Mouse (Mus musculus): ENCODE measurements around the gene Tmem40. TPM values are rescaled to one million over a fixed set of nuclear protein-coding genes. Genes with fewer than 3 reads are reported as not detected.

Tmem40 gene
- polyA plus RNA-seq, 1 experiment = 0.37 TPM

GRCm38 (mm10) chr6:115688589-115688988 is 73.6 kb downstream of the Tmem40 start:
- no peaks in the 10 kb centered on the region for H3K79me2 ChIP-seq (ENCODE audit: control insufficient read depth, insufficient read depth)
- no peak overlapping the region for H3K4me3 ChIP-seq
- H3K36me3 ChIP-seq (ENCODE audit: control insufficient read depth, insufficient read depth) = no peaks in the 10 kb centered on the region
- H3K4me2 ChIP-seq (ENCODE audit: low read depth) = no peak overlapping the region
- no peak overlapping the region for H3ac ChIP-seq (ENCODE audit: control insufficient read depth, insufficient read length)
- no peak for TF ChIP-seq TCF3 (IDR thresholded peaks at IDR 0.05; ENCODE audit: insufficient read length, low read depth)
- no peak for TF ChIP-seq POLR2AphosphoS2 (IDR thresholded peaks at IDR 0.05; ENCODE audit: insufficient read length, low read depth)
- TF ChIP-seq POLR2A (IDR thresholded peaks at IDR 0.05; ENCODE audit: insufficient read length, low read depth) = no peak
- no peak for TF ChIP-seq REST (IDR thresholded peaks at IDR 0.05; ENCODE audit: insufficient read depth, insufficient read length)
- no peak for TF ChIP-seq USF1 (IDR thresholded peaks at IDR 0.05; ENCODE audit: low read depth)
- no peak for TF ChIP-seq CEBPB (IDR thresholded peaks at IDR 0.05; ENCODE audit: insufficient read depth, poor library complexity, severe bottlenecking)
- no peak for TF ChIP-seq SRF (IDR thresholded peaks at IDR 0.05; ENCODE audit: control insufficient read depth, insufficient read length, low read depth)
- H3K27me3 ChIP-seq (ENCODE audit: control insufficient read depth, insufficient read depth, insufficient read length) = no peaks in the 10 kb centered on the region

GRCm38 (mm10) chr6:115687753-115688152 is 74.5 kb downstream of the Tmem40 start:
- no peak overlapping the region for H3K4me2 ChIP-seq (ENCODE audit: low read depth)
- no peaks in the 10 kb centered on the region for H3K36me3 ChIP-seq (ENCODE audit: control insufficient read depth, insufficient read depth)
- no peak overlapping the region for H3K4me3 ChIP-seq
- H3K79me2 ChIP-seq (ENCODE audit: control insufficient read depth, insufficient read depth) = no peaks in the 10 kb centered on the region
- H3K27me3 ChIP-seq (ENCODE audit: control insufficient read depth, insufficient read depth, insufficient read length) = no peaks in the 10 kb centered on the region
- H3ac ChIP-seq (ENCODE audit: control insufficient read depth, insufficient read length) = no peak overlapping the region
- TF ChIP-seq CEBPB (IDR thresholded peaks at IDR 0.05; ENCODE audit: insufficient read depth, poor library complexity, severe bottlenecking) = no peak
- TF ChIP-seq REST (IDR thresholded peaks at IDR 0.05; ENCODE audit: insufficient read depth, insufficient read length) = no peak
- TF ChIP-seq POLR2AphosphoS2 (IDR thresholded peaks at IDR 0.05; ENCODE audit: insufficient read length, low read depth) = no peak
- TF ChIP-seq MYOG (IDR thresholded peaks at IDR 0.05; ENCODE audit: control insufficient read depth in 1 of 3, insufficient read depth in 1 of 3, insufficient read length in 2 of 3, low read depth in 2 of 3) = no peak
- no peak for TF ChIP-seq TCF12 (IDR thresholded peaks at IDR 0.05; ENCODE audit: insufficient read depth, poor library complexity, severe bottlenecking)
- TF ChIP-seq TCF3 (IDR thresholded peaks at IDR 0.05; ENCODE audit: insufficient read length, low read depth) = no peak
- TF ChIP-seq MAX (IDR thresholded peaks at IDR 0.05; ENCODE audit: low read depth) = no peak
- no peak for TF ChIP-seq MYOD1 (IDR thresholded peaks at IDR 0.05; ENCODE audit: control insufficient read depth in 1 of 3, insufficient read length in 2 of 3, low read depth in 2 of 3)
- TF ChIP-seq POLR2A (IDR thresholded peaks at IDR 0.05; ENCODE audit: insufficient read length, low read depth) = no peak
- TF ChIP-seq E2F4 (IDR thresholded peaks at IDR 0.05; ENCODE audit: insufficient read depth) = no peak

GRCm38 (mm10) chr6:115684851-115685646 is 77.2 kb downstream of the Tmem40 start:
- no peaks in the 10 kb centered on the region for H3K36me3 ChIP-seq (ENCODE audit: control insufficient read depth, insufficient read depth)
- H3K27me3 ChIP-seq (ENCODE audit: control insufficient read depth, insufficient read depth, insufficient read length) = no peaks in the 10 kb centered on the region
- no peak for TF ChIP-seq REST (IDR thresholded peaks at IDR 0.05; ENCODE audit: insufficient read depth, insufficient read length)
- TF ChIP-seq SRF (IDR thresholded peaks at IDR 0.05; ENCODE audit: control insufficient read depth, insufficient read length, low read depth) = no peak
- no peak for TF ChIP-seq MAX (IDR thresholded peaks at IDR 0.05; ENCODE audit: low read depth)
- TF ChIP-seq CEBPB (IDR thresholded peaks at IDR 0.05; ENCODE audit: insufficient read depth, poor library complexity, severe bottlenecking) = no peak
- TF ChIP-seq POLR2AphosphoS2 (IDR thresholded peaks at IDR 0.05; ENCODE audit: insufficient read length, low read depth) = no peak
- no peak for TF ChIP-seq POLR2A (IDR thresholded peaks at IDR 0.05; ENCODE audit: insufficient read length, low read depth)
- no peaks in the 10 kb centered on the region for H3K79me2 ChIP-seq (ENCODE audit: control insufficient read depth, insufficient read depth)
- no peak overlapping the region for H3K4me3 ChIP-seq
- no peak overlapping the region for H3ac ChIP-seq (ENCODE audit: control insufficient read depth, insufficient read length)
- H3K4me2 ChIP-seq (ENCODE audit: low read depth) = peak overlapping the region; percentile 31

GRCm38 (mm10) chr6:115684271-115684670 is 77.9 kb downstream of the Tmem40 start:
- no peak overlapping the region for H3ac ChIP-seq (ENCODE audit: control insufficient read depth, insufficient read length)
- H3K4me3 ChIP-seq = no peak overlapping the region
- TF ChIP-seq MYOD1 (IDR thresholded peaks at IDR 0.05; ENCODE audit: control insufficient read depth in 1 of 3, insufficient read length in 2 of 3, low read depth in 2 of 3) (no peak), TCF3 (IDR thresholded peaks at IDR 0.05; ENCODE audit: insufficient read length, low read depth) (no peak), TCF12 (IDR thresholded peaks at IDR 0.05; ENCODE audit: insufficient read depth, poor library complexity, severe bottlenecking) (no peak), SRF (IDR thresholded peaks at IDR 0.05; ENCODE audit: control insufficient read depth, insufficient read length, low read depth) (no peak), MAX (IDR thresholded peaks at IDR 0.05; ENCODE audit: low read depth) (no peak), E2F4 (IDR thresholded peaks at IDR 0.05; ENCODE audit: insufficient read depth) (no peak), CEBPB (IDR thresholded peaks at IDR 0.05; ENCODE audit: insufficient read depth, poor library complexity, severe bottlenecking) (no peak), USF1 (IDR thresholded peaks at IDR 0.05; ENCODE audit: low read depth) (no peak), POLR2AphosphoS2 (IDR thresholded peaks at IDR 0.05; ENCODE audit: insufficient read length, low read depth) (no peak)
- no peak overlapping the region for H3K4me2 ChIP-seq (ENCODE audit: low read depth)
- H3K79me2 ChIP-seq (ENCODE audit: control insufficient read depth, insufficient read depth) = no peaks in the 10 kb centered on the region
- no peaks in the 10 kb centered on the region for H3K27me3 ChIP-seq (ENCODE audit: control insufficient read depth, insufficient read depth, insufficient read length)
- no peaks in the 10 kb centered on the region for H3K36me3 ChIP-seq (ENCODE audit: control insufficient read depth, insufficient read depth)

- TF ChIP-seq E2F4 (IDR thresholded peaks at IDR 0.05; ENCODE audit: insufficient read depth) = no peak
- no peak for TF ChIP-seq POLR2AphosphoS2 (IDR thresholded peaks at IDR 0.05; ENCODE audit: insufficient read length, low read depth)
- TF ChIP-seq MAX (IDR thresholded peaks at IDR 0.05; ENCODE audit: low read depth) = no peak
- TF ChIP-seq POLR2A (IDR thresholded peaks at IDR 0.05; ENCODE audit: insufficient read length, low read depth) = no peak
- no peak for TF ChIP-seq MYOD1 (IDR thresholded peaks at IDR 0.05; ENCODE audit: control insufficient read depth in 1 of 3, insufficient read length in 2 of 3, low read depth in 2 of 3)
- no peak for TF ChIP-seq CEBPB (IDR thresholded peaks at IDR 0.05; ENCODE audit: insufficient read depth, poor library complexity, severe bottlenecking)
- no peak for TF ChIP-seq USF1 (IDR thresholded peaks at IDR 0.05; ENCODE audit: low read depth)
- TF ChIP-seq SRF (IDR thresholded peaks at IDR 0.05; ENCODE audit: control insufficient read depth, insufficient read length, low read depth) = no peak
- no peak for TF ChIP-seq TCF3 (IDR thresholded peaks at IDR 0.05; ENCODE audit: insufficient read length, low read depth)
- no peak for TF ChIP-seq TCF12 (IDR thresholded peaks at IDR 0.05; ENCODE audit: insufficient read depth, poor library complexity, severe bottlenecking)
- TF ChIP-seq MYOG (IDR thresholded peaks at IDR 0.05; ENCODE audit: control insufficient read depth in 1 of 3, insufficient read depth in 1 of 3, insufficient read length in 2 of 3, low read depth in 2 of 3) = no peak
- Histone ChIP-seq H3K36me3 (ENCODE audit: control insufficient read depth, insufficient read depth) (no peaks in the 10 kb centered on the region), H3ac (ENCODE audit: control insufficient read depth, insufficient read length) (no peak overlapping the region), H3K4me3 (no peak overlapping the region), H3K27me3 (ENCODE audit: control insufficient read depth, insufficient read depth, insufficient read length) (no peaks in the 10 kb centered on the region), H3K79me2 (ENCODE audit: control insufficient read depth, insufficient read depth) (peaks cover under 1% of the 10 kb centered on the region), H3K4me2 (ENCODE audit: low read depth) (no peak overlapping the region)
These were observed 81.1 kb downstream of the Tmem40 start for GRCm38 (mm10) chr6:115681066-115681465.
